Mouse (Mus musculus): ENCODE results near the gene Wnt3a. TPM values are rescaled to one million over a fixed set of nuclear protein-coding genes. Genes with fewer than 3 reads are reported as not detected.
A peak's percentile ranks its signal among the peaks of the same experiment; 100 is the strongest.

Gene Wnt3a
- polyA plus RNA-seq, 1 experiment from 2014 or later, result 0.48 TPM

DNA sequence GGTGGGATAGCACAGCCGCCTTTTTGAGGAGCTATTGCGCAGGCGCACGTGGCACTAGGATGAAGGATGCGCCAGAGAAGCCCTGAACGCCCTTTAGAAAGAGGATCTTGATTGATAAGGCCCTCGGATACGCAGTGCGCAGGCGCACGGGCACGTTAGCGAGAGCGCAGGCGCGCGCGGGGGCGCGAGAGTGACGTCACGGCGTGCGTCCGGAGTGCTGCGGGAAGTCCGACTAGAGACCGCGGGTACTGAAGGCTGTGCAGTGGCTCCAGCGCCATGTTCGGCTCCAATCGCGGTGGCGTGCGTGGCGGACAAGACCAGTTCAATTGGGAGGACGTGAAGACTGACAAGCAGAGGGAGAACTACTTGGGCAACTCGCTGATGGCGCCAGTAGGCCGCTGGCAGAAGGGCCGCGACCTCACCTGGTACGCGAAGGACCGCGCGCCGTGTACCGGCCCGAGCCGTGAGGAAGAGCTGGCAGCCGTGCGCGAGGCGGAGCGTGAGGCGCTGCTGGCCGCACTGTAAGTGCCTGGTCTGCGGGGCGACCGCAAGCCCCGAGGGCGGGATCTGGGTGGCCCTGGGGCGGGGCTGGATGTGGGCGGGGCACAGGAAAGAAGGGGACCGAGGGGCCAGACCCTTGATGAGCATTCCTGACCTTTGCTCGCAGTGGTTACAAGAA lies 82.3 kb downstream of the Wnt3a start, which contains the start of gene 2310033P09Rik:
TSS of gene 2310033P09Rik (plus strand) at position 169 of the 679 bp plus-strand sequence.
- H3K27me3 ChIP-seq (ENCODE audit: control insufficient read depth, insufficient read depth, low read depth, low read length), result no peaks in the 10 kb centered on the region
- peak; percentile 88 for ATAC-seq (ENCODE audit: low read depth)
- peaks cover 10% of the 10 kb centered on the region; the same call in 1 of the 2 replicates for H3K4me1 ChIP-seq (replicated peaks; ENCODE audit: control insufficient read depth, insufficient read depth, low read length)
- WGBS, result under 1% methylated on average over 57 of the region's 67 CpGs
- H3K9ac ChIP-seq (ENCODE audit: low read length), result peak within 1 kb of the TSS; percentile 91
- peak within 1 kb of the TSS; percentile 95 for H3K27ac ChIP-seq (ENCODE audit: low read length)
- H3K4me3 ChIP-seq (ENCODE audit: low read length), result peak within 1 kb of the TSS; percentile 89
- peak within 1 kb of the TSS; percentile 86 for H3K4me2 ChIP-seq (ENCODE audit: low read depth, low read length)
- H3K36me3 ChIP-seq (ENCODE audit: control insufficient read depth, insufficient read depth, low read length), result peaks cover 29% of the 10 kb centered on the region
- no peaks in the 10 kb centered on the region for H3K9me3 ChIP-seq (ENCODE audit: control insufficient read depth, low read length)

DNA sequence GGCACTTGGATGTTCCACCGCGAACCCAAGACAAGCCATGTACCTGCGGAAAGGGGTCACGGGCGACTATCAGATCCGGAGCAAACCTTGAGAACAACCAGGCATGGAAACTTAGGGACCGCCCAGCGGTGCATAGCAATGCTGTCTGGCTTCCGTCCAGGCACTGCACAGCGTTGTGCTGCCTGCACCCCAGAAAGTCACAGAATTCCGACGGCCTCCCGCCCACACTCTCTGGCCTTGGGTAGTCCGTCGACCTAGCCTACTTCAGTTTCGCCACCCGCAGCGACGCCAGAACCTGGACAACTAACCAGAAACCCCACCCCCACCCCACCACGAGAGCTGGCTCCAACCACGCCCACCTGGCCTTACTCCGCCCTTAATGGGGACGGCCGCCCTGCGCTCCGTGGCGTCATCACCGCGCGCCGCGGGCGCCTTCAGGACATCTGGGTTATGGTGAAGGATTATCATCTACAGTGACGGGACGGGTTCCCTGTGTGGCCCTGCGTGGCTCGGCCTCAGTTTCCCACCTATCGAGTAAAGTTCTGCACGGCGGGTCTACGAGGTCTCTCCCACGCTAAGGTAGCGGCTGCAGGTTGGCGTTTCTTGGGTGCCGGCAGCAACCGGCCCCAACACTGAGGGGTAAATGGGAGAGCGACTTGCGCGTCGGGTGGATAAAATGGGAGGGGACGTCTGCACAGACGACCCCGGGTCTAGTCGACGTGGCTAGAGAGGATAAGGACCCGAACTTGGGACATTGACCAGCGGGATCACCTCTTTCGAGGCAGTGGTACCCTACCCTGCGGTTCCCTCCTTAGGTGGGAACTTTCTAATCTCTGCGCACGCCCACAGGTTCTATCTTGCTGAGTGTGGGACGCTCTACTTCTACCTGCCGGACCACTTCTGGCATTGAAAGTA lies 88.2 kb downstream of the Wnt3a start, which contains the start of gene Mrpl55:
TSS of gene Mrpl55 (plus strand) at position 406 of the 915 bp plus-strand sequence.
- under 1% methylated on average over 63 of the region's 63 CpGs for WGBS

DNA sequence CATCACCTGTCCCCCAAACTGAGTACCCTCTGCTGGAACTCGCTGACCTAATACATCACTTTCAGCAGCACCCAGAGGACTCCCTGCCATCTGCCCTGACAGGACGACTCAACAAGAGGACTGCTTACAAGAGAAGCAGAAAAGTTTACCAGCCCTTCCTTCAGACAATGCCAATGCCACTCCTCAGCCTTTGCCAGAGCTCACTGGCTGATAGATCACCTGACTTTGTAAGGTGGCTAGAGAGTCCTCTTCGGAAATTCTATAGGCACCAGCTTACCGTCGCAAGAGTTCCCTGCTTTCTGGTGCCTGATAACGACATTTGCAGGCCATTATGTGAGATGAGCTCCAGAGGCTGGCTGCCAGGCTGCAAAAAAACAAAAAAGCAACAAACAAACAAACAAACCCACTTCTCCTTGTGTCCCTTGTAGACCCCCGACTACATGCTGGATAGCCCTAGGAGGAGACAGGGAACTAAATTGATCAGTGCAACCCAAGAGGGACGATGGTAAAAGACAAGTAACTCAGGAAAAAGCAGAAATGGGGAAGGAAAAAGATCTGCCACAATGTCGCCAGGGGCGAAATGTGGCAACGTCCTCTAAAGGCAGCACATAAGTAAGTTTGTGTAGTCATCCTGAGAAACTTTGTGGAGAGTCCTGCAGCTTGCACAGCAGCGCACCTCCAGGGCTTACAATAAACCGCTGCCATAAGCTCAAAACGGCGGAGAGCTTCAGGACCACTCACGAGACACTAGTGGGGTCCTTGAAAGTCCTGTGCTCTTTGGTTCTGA lies 89.1 kb downstream of the Wnt3a start:
- Histone ChIP-seq H3K36me3 (ENCODE audit: control insufficient read depth, insufficient read depth, low read length) (peaks cover 14% of the 10 kb centered on the region), H3K9me3 (ENCODE audit: control insufficient read depth, low read length) (no peaks in the 10 kb centered on the region), H3K4me2 (ENCODE audit: low read depth, low read length) (peak overlapping the region; percentile 92), H3K9ac (ENCODE audit: low read length) (peak overlapping the region; percentile 89), H3K27ac (ENCODE audit: low read length) (peak overlapping the region; percentile 90), H3K27me3 (ENCODE audit: control insufficient read depth, insufficient read depth, low read depth, low read length) (no peaks in the 10 kb centered on the region), H3K4me3 (ENCODE audit: low read length) (peak overlapping the region; percentile 95), H3K4me1 (replicated peaks; ENCODE audit: control insufficient read depth, insufficient read depth, low read length) (peaks cover 15% of the 10 kb centered on the region)
- peak; percentile 34 for ATAC-seq (ENCODE audit: low read depth)
- WGBS, result 22% methylated on average over 16 of the region's 16 CpGs

More for the DNA sequence above, 88.2 kb downstream of the Wnt3a start, which contains the start of gene Mrpl55:
- Histone ChIP-seq H3K4me2 (ENCODE audit: low read depth, low read length) (peak within 1 kb of the TSS; percentile 96), H3K27ac (ENCODE audit: low read length) (peak within 1 kb of the TSS; percentile 90), H3K4me3 (ENCODE audit: low read length) (peak within 1 kb of the TSS; percentile 95), H3K27me3 (ENCODE audit: control insufficient read depth, insufficient read depth, low read depth, low read length) (no peaks in the 10 kb centered on the region), H3K4me1 (replicated peaks; ENCODE audit: control insufficient read depth, insufficient read depth, low read length) (peaks cover 15% of the 10 kb centered on the region), H3K36me3 (ENCODE audit: control insufficient read depth, insufficient read depth, low read length) (peaks cover 15% of the 10 kb centered on the region), H3K9me3 (ENCODE audit: control insufficient read depth, low read length) (no peaks in the 10 kb centered on the region), H3K9ac (ENCODE audit: low read length) (peak within 1 kb of the TSS; percentile 89)
- ATAC-seq (ENCODE audit: low read depth), result peak; percentile 95

Small RNA genes within 50 kb of the gene (microRNA-seq; reads per million reads assigned to microRNA genes)
- gene Gm24756, result not detected

Other genes starting within 250 kb of the Wnt3a start
- 1.9 and 3.0 TPM in 2 replicates for gene Obscn, start 154.3 kb downstream of the Wnt3a start, polyA plus RNA-seq (2015; fragmentation: Nextera tagmentation; extraction: Ambion mirVana)
- gene Iba57, start 127.0 kb downstream of the Wnt3a start, polyA plus RNA-seq (2015; fragmentation: Nextera tagmentation; extraction: Ambion mirVana), result 4.6 and 4.8 TPM in 2 replicates
- 0.31 and 0.50 TPM in 2 replicates for gene Gjc2, start 107.5 kb downstream of the Wnt3a start, polyA plus RNA-seq (2015; fragmentation: Nextera tagmentation; extraction: Ambion mirVana)
- gene Guk1, start 98.5 kb downstream of the Wnt3a start, polyA plus RNA-seq (2015; fragmentation: Nextera tagmentation; extraction: Ambion mirVana), result 127 and 129 TPM in 2 replicates
- 83.1 and 84.8 TPM in 2 replicates for gene Mrpl55, start 88.3 kb downstream of the Wnt3a start, polyA plus RNA-seq (2015; fragmentation: Nextera tagmentation; extraction: Ambion mirVana)
- gene 2310033P09Rik, start 82.4 kb downstream of the Wnt3a start, polyA plus RNA-seq (2015; fragmentation: Nextera tagmentation; extraction: Ambion mirVana), result 35.2 and 37.0 TPM in 2 replicates
- gene Arf1, start 62.5 kb downstream of the Wnt3a start, polyA plus RNA-seq (2015; fragmentation: Nextera tagmentation; extraction: Ambion mirVana), result 725 and 739 TPM in 2 replicates
- gene Wnt9a, start 16.2 kb upstream of the Wnt3a start, polyA plus RNA-seq (2015; fragmentation: Nextera tagmentation; extraction: Ambion mirVana), result 3.9 and 4.1 TPM in 2 replicates
- gene Prss38, start 84.9 kb upstream of the Wnt3a start, polyA plus RNA-seq (2015; fragmentation: Nextera tagmentation; extraction: Ambion mirVana), result not detected in 2 replicates
- gene Jmjd4, start 159.3 kb upstream of the Wnt3a start, polyA plus RNA-seq (2015; fragmentation: Nextera tagmentation; extraction: Ambion mirVana), result 9.8 and 10.3 TPM in 2 replicates
- gene Snap47, start 160.4 kb upstream of the Wnt3a start, polyA plus RNA-seq (2015; fragmentation: Nextera tagmentation; extraction: Ambion mirVana), result 92.9 and 94.0 TPM in 2 replicates
- 7.8 and 10.0 TPM in 2 replicates for gene Zfp867, start 181.7 kb upstream of the Wnt3a start, polyA plus RNA-seq (2015; fragmentation: Nextera tagmentation; extraction: Ambion mirVana)
- gene Zkscan17, start 236.0 kb upstream of the Wnt3a start, polyA plus RNA-seq (2015; fragmentation: Nextera tagmentation; extraction: Ambion mirVana), result 24.5 and 25.2 TPM in 2 replicates